Mouse (Mus musculus) testis, adult 10 weeks (tissue): Measurements from ENCODE around the gene Plac9b. TPM values are rescaled to one million over a fixed set of nuclear protein-coding genes. Genes with fewer than 3 reads are reported as not detected.

Source experiments
- polyA plus RNA-seq: library from polyadenylated mRNA; stranded (reverse); fragments of 350-450 nt; fragmentation: Illumina TruSeq; extraction: RNeasy Lipid Tissue Mini Kit (QIAGEN cat#74804); gene quantifications from one replicate; pipeline ENCODE4 v1.2.3, GENCODE M21; 2014; ENCODE audit warnings: low read depth, low replicate concordance

Gene Plac9b
- polyA plus RNA-seq, result not detected

GRCm38 (mm10) chr14:26182380-26182779 is at the start of gene Plac9b:
Gene Plac9b (minus strand): TSS chr14:26182480.

GRCm38 (mm10) chr14:26206926-26207247 is 24.6 kb upstream of the Plac9b start, which contains the start of gene Tmem254b:
Gene Tmem254b (minus strand): TSS chr14:26207041.

GRCm38 (mm10) chr14:26118150-26118549 is 64.1 kb downstream of the Plac9b start, which contains the start of gene Duxbl2:
Gene Duxbl2 (plus strand): TSS chr14:26118349.

Other genes starting within 250 kb of the Plac9b start
- 0.21 TPM for gene Cphx1, start 244.2 kb downstream of the Plac9b start, polyA plus RNA-seq
- not detected for gene Duxbl1, start 203.9 kb downstream of the Plac9b start, polyA plus RNA-seq
- gene Gm9780, start 139.8 kb downstream of the Plac9b start, polyA plus RNA-seq, result 1.0 TPM
- gene Tmem254c, start 115.1 kb downstream of the Plac9b start, polyA plus RNA-seq, result 2.5 TPM
- not detected for gene Cphx2, start 101.0 kb downstream of the Plac9b start, polyA plus RNA-seq
- gene Cphx3, start 100.2 kb downstream of the Plac9b start, polyA plus RNA-seq, result not detected
- not detected for gene Duxbl2, start 64.1 kb downstream of the Plac9b start, polyA plus RNA-seq
- gene Tmem254b, start 24.6 kb upstream of the Plac9b start, polyA plus RNA-seq, result 4.2 TPM
- gene Duxbl3, start 75.5 kb upstream of the Plac9b start, polyA plus RNA-seq, result 0.14 TPM